Mouse (Mus musculus): ENCODE results near the gene Zfyve27.

- TF ChIP-seq CTCF (IDR thresholded peaks at IDR 0.05) (no peak), EP300 (IDR thresholded peaks at IDR 0.05) (no peak; the same call in 1 of the 2 replicates)
Measured at GRCm38 (mm10) chr19:42129509-42130293, 34.0 kb upstream of the Zfyve27 start.
